Mouse (Mus musculus): ENCODE measurements around the gene Brinp3. TPM values are rescaled to one million over a fixed set of nuclear protein-coding genes. Genes with fewer than 3 reads are reported as not detected.

Gene Brinp3
- polyA plus RNA-seq (2015; fragmentation: Nextera tagmentation; extraction: Ambion mirVana) = 26.2 and 29.1 TPM in 2 replicates

GRCm38 (mm10) chr1:146494681-146495331 is at the start of gene Brinp3:
TSS of gene Brinp3 (plus strand) at chr1:146494760.
- Histone ChIP-seq H3K4me2 (peak within 1 kb of the TSS; percentile 87), H3K27me3 (replicated peaks) (no peaks in the 10 kb centered on the region), H3K4me1 (peaks cover 18% of the 10 kb centered on the region), H3K36me3 (replicated peaks) (no peaks in the 10 kb centered on the region), H3K27ac (peak within 1 kb of the TSS; percentile 76), H3K9me3 (no peaks in the 10 kb centered on the region), H3K9ac (peak within 1 kb of the TSS; percentile 54), H3K4me3 (peak within 1 kb of the TSS; percentile 75)
- ATAC-seq (replicated peaks) = peak; percentile 62
- under 1% methylated on average over 19 of the region's 19 CpGs for WGBS

- Histone ChIP-seq H3K4me2 (peak overlapping the region; percentile 87), H3K9me3 (no peaks in the 10 kb centered on the region), H3K4me3 (peak overlapping the region; percentile 75), H3K27ac (peak overlapping the region; percentile 76), H3K27me3 (replicated peaks) (no peaks in the 10 kb centered on the region), H3K36me3 (replicated peaks) (no peaks in the 10 kb centered on the region), H3K4me1 (peaks cover 18% of the 10 kb centered on the region), H3K9ac (peak overlapping the region; percentile 54)
- 6% methylated on average over 7 of the region's 7 CpGs for WGBS
- ATAC-seq (replicated peaks) = peak; percentile 31; the same call in 1 of the 2 replicates
These were observed 339 bp upstream of the Brinp3 start for GRCm38 (mm10) chr1:146494221-146494620.

- H3K4me2 ChIP-seq = peak overlapping the region; percentile 87
- peak overlapping the region; percentile 76 for H3K27ac ChIP-seq
- peak overlapping the region; percentile 54 for H3K9ac ChIP-seq
- H3K4me3 ChIP-seq = peak overlapping the region; percentile 75
- no peaks in the 10 kb centered on the region for H3K36me3 ChIP-seq (replicated peaks)
- no peak for ATAC-seq (replicated peaks)
- no peaks in the 10 kb centered on the region for H3K9me3 ChIP-seq
- no peaks in the 10 kb centered on the region for H3K27me3 ChIP-seq (replicated peaks)
- WGBS = 6% methylated on average over 3 of the region's 3 CpGs
- H3K4me1 ChIP-seq = peaks cover 18% of the 10 kb centered on the region
These were observed 826 bp downstream of the Brinp3 start for GRCm38 (mm10) chr1:146495386-146495785.

GRCm38 (mm10) chr1:146497381-146498081 is 3.0 kb downstream of the Brinp3 start:
- WGBS = under 1% methylated on average over 28 of the region's 28 CpGs

GRCm38 (mm10) chr1:146498085-146498779 is 3.7 kb downstream of the Brinp3 start:
- Histone ChIP-seq H3K4me3 (peak overlapping the region; percentile 75), H3K9me3 (no peaks in the 10 kb centered on the region), H3K27ac (peak overlapping the region; percentile 83), H3K4me1 (peaks cover 18% of the 10 kb centered on the region), H3K9ac (peak overlapping the region; percentile 70), H3K36me3 (replicated peaks) (no peaks in the 10 kb centered on the region), H3K4me2 (peak overlapping the region; percentile 87), H3K27me3 (replicated peaks) (no peaks in the 10 kb centered on the region)
- WGBS = under 1% methylated on average over 16 of the region's 16 CpGs
- ATAC-seq (replicated peaks) = peak; percentile 28

More at GRCm38 (mm10) chr1:146497381-146498081, 3.0 kb downstream of the Brinp3 start:
- H3K27me3 ChIP-seq (replicated peaks) = no peaks in the 10 kb centered on the region
- H3K36me3 ChIP-seq (replicated peaks) = no peaks in the 10 kb centered on the region
- peak overlapping the region; percentile 87 for H3K4me2 ChIP-seq
- H3K4me1 ChIP-seq = peaks cover 18% of the 10 kb centered on the region
- peak overlapping the region; percentile 83 for H3K27ac ChIP-seq
- no peaks in the 10 kb centered on the region for H3K9me3 ChIP-seq
- ATAC-seq (replicated peaks) = peak; percentile 86
- H3K4me3 ChIP-seq = peak overlapping the region; percentile 75
- peak overlapping the region; percentile 70 for H3K9ac ChIP-seq

GRCm38 (mm10) chr1:146498780-146499114 is 4.2 kb downstream of the Brinp3 start:
- Histone ChIP-seq H3K36me3 (replicated peaks) (no peaks in the 10 kb centered on the region), H3K27ac (peak overlapping the region; percentile 83; the same call in 1 of the 2 replicates), H3K27me3 (replicated peaks) (no peaks in the 10 kb centered on the region), H3K9ac (peak overlapping the region; percentile 70; the same call in 1 of the 2 replicates), H3K4me3 (peak overlapping the region; percentile 75), H3K4me1 (peaks cover 18% of the 10 kb centered on the region), H3K9me3 (no peaks in the 10 kb centered on the region), H3K4me2 (peak overlapping the region; percentile 87)
- ATAC-seq (replicated peaks) = no peak
- 13% methylated on average over 1 of the region's 1 CpGs for WGBS

GRCm38 (mm10) chr1:146515377-146515776 is 20.8 kb downstream of the Brinp3 start:
- no peak overlapping the region for H3K4me2 ChIP-seq
- no peaks in the 10 kb centered on the region for H3K27me3 ChIP-seq (replicated peaks)
- H3K27ac ChIP-seq = no peak overlapping the region
- no peaks in the 10 kb centered on the region for H3K9me3 ChIP-seq
- no peak overlapping the region for H3K4me3 ChIP-seq
- no peak for ATAC-seq (replicated peaks)
- H3K36me3 ChIP-seq (replicated peaks) = no peaks in the 10 kb centered on the region
- H3K4me1 ChIP-seq = no peaks in the 10 kb centered on the region
- WGBS = 80% methylated on average over 2 of the region's 2 CpGs
- H3K9ac ChIP-seq = no peak overlapping the region

GRCm38 (mm10) chr1:146523727-146524573 is 29.4 kb downstream of the Brinp3 start:
- WGBS = 60% methylated on average over 11 of the region's 11 CpGs

GRCm38 (mm10) chr1:146528572-146528971 is 34.0 kb downstream of the Brinp3 start:
- H3K9ac ChIP-seq = no peak overlapping the region
- no peak overlapping the region for H3K4me2 ChIP-seq
- H3K27ac ChIP-seq = no peak overlapping the region
- H3K36me3 ChIP-seq (replicated peaks) = no peaks in the 10 kb centered on the region
- H3K4me3 ChIP-seq = no peak overlapping the region
- no peaks in the 10 kb centered on the region for H3K4me1 ChIP-seq
- no peaks in the 10 kb centered on the region for H3K9me3 ChIP-seq
- no peak for ATAC-seq (replicated peaks)
- H3K27me3 ChIP-seq (replicated peaks) = no peaks in the 10 kb centered on the region

More at GRCm38 (mm10) chr1:146523727-146524573, 29.4 kb downstream of the Brinp3 start:
- H3K9me3 ChIP-seq = no peaks in the 10 kb centered on the region
- H3K4me1 ChIP-seq = no peaks in the 10 kb centered on the region
- ATAC-seq (replicated peaks) = no peak
- H3K4me2 ChIP-seq = no peak overlapping the region
- no peak overlapping the region for H3K9ac ChIP-seq
- H3K27me3 ChIP-seq (replicated peaks) = no peaks in the 10 kb centered on the region
- H3K27ac ChIP-seq = no peak overlapping the region
- no peak overlapping the region for H3K4me3 ChIP-seq
- H3K36me3 ChIP-seq (replicated peaks) = no peaks in the 10 kb centered on the region

- Histone ChIP-seq H3K27me3 (replicated peaks) (no peaks in the 10 kb centered on the region), H3K4me1 (no peaks in the 10 kb centered on the region), H3K4me2 (no peak overlapping the region), H3K36me3 (replicated peaks) (no peaks in the 10 kb centered on the region), H3K9ac (no peak overlapping the region), H3K9me3 (no peaks in the 10 kb centered on the region), H3K4me3 (no peak overlapping the region), H3K27ac (no peak overlapping the region)
- 78% methylated on average over 2 of the region's 2 CpGs for WGBS
- ATAC-seq (replicated peaks) = no peak
These were observed 52.4 kb downstream of the Brinp3 start for GRCm38 (mm10) chr1:146546847-146547428.

- no peak overlapping the region for H3K4me3 ChIP-seq
- ATAC-seq (replicated peaks) = no peak
- H3K9ac ChIP-seq = no peak overlapping the region
- H3K36me3 ChIP-seq (replicated peaks) = no peaks in the 10 kb centered on the region
- no peaks in the 10 kb centered on the region for H3K27me3 ChIP-seq (replicated peaks)
- no peak overlapping the region for H3K4me2 ChIP-seq
- no peak overlapping the region for H3K27ac ChIP-seq
- H3K9me3 ChIP-seq = no peaks in the 10 kb centered on the region
- no peaks in the 10 kb centered on the region for H3K4me1 ChIP-seq
These were observed 62.4 kb downstream of the Brinp3 start for GRCm38 (mm10) chr1:146556982-146557381.

All from midbrain, embryonic 15.5 days (tissue).